Mouse (Mus musculus) forebrain, postnatal 0 days (tissue): ENCODE data around the gene Nrtn. TPM values are rescaled to one million over a fixed set of nuclear protein-coding genes. Genes with fewer than 3 reads are reported as not detected.

Source experiments
- ATAC-seq: fragments of 200-750 bp; cut with Nextera tagmentation; 2 replicates; pipeline ENCODE4 v1.8.0; 2017; ENCODE audit warnings: mild to moderate bottlenecking, moderate library complexity
- DNase-seq: peaks from one replicate; pipeline ENCODE4 v3.0.0-alpha.2; 2015
- H3K27ac ChIP-seq: fragments of 300-500 bp; sonication (generic); 2 replicates; pipeline ENCODE4 v1.5.1; 2014; ENCODE audit warnings: low read depth, mild to moderate bottlenecking, antibody characterized with exemption, low read length, moderate library complexity, mixed read lengths
- H3K27me3 ChIP-seq: fragments of 300-500 bp; sonication (generic); 2 replicates; pipeline ENCODE4 v1.6.1; 2014; ENCODE audit warnings: mild to moderate bottlenecking, low read length, mixed read lengths; ENCODE audit not compliant: insufficient read depth
- H3K36me3 ChIP-seq: fragments of 300-500 bp; sonication (generic); 2 replicates; pipeline ENCODE4 v1.6.1; 2014; ENCODE audit warnings: mild to moderate bottlenecking, moderate library complexity; ENCODE audit not compliant: insufficient read depth
- H3K4me1 ChIP-seq: fragments of 300-500 bp; sonication (generic); 2 replicates; pipeline ENCODE4 v1.6.1; 2014; ENCODE audit warnings: antibody characterized with exemption; ENCODE audit not compliant: insufficient read depth
- H3K4me2 ChIP-seq: fragments of 300-500 bp; sonication (generic); 2 replicates; pipeline ENCODE4 v1.6.1; 2014; ENCODE audit warnings: low read depth, mild to moderate bottlenecking, moderate library complexity
- H3K4me3 ChIP-seq: fragments of 300-500 bp; sonication (generic); 2 replicates; pipeline ENCODE4 v1.5.1; 2014; ENCODE audit warnings: low read depth, low read length, mixed read lengths
- H3K9ac ChIP-seq: fragments of 300-500 bp; sonication (generic); 2 replicates; pipeline ENCODE4 v1.6.1; 2014; ENCODE audit warnings: mild to moderate bottlenecking
- H3K9me3 ChIP-seq: fragments of 300-500 bp; sonication (generic); 2 replicates; pipeline ENCODE4 v1.6.1; 2016; ENCODE audit warnings: low read length
- CTCF ChIP-seq: sonication (generic); IDR thresholded peaks from 2 replicates; pipeline ENCODE4 v1.5.1; 2016; ENCODE audit warnings: antibody characterized with exemption, control low read depth, low read depth
- WGBS: fragments of 180-500 bp; shearing (Covaris S2); extraction: QIAGEN DNeasy Blood & Tissue Kit; methylation state at CpG from one replicate; pipeline ENCODE4 v1.1.7; 2014; 5-methylcytosine and 5-hydroxymethylcytosine counted together
- polyA plus RNA-seq: library from polyadenylated mRNA; unstranded; fragments of >200 nt; fragmentation: Nextera tagmentation; extraction: Ambion mirVana; gene quantifications from 2 replicates; pipeline ENCODE4 v1.2.1, GENCODE M21; 2015
- total RNA-seq: library from RNA; depleted of rRNA; stranded (reverse); fragments of >200 nt; gene quantifications from 2 replicates; pipeline ENCODE4 v1.2.3, GENCODE M21; 2014; rRNA removed

The Nrtn gene
- total and polyA plus RNA-seq, 2 experiments from 2014 or later = 1.9 to 2.8 TPM

GRCm38 (mm10) chr17:56709708-56710107 is 47.6 kb downstream of the Nrtn start:
- Histone ChIP-seq H3K27me3 (no peaks in the 10 kb centered on the region), H3K9me3 (no peaks in the 10 kb centered on the region), H3K4me1 (no peaks in the 10 kb centered on the region), H3K9ac (no peak overlapping the region), H3K4me3 (no peak overlapping the region), H3K27ac (no peak overlapping the region), H3K4me2 (no peak overlapping the region), H3K36me3 (peaks cover 83% of the 10 kb centered on the region)
- ATAC-seq (no peak), DNase-seq (no peak)
- TF ChIP-seq CTCF = no peak
- 91% methylated on average over 3 of the region's 3 CpGs for WGBS

DNA sequence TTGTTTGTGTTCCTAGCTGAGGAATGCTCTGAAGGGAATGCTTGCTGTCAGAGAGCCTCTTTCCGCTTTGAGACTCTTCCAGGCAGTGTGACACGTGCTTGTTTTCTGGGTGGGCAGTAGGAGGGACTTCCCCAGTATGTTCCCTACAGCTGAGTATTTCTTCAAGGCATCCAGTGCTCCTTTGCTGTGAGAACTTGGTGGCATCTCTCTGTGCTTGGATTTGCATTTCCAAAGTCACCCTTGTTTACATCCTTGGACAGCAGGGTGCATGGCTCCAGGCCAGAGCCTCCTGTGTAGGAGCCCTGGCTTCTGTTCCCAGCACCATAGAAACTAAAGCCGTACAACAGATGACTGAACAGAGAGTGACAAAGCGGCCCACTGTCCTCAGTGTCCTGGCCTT is 48.6 kb downstream of the Nrtn start:
- H3K9me3 ChIP-seq = no peaks in the 10 kb centered on the region
- no peak for TF ChIP-seq CTCF
- ATAC-seq (no peak), DNase-seq (no peak)
- H3K4me2 ChIP-seq = no peak overlapping the region
- H3K27me3 ChIP-seq = no peaks in the 10 kb centered on the region
- no peak overlapping the region for H3K9ac ChIP-seq
- H3K27ac ChIP-seq = no peak overlapping the region
- 79% methylated on average over 4 of the region's 4 CpGs for WGBS
- H3K36me3 ChIP-seq = peaks cover 93% of the 10 kb centered on the region
- no peak overlapping the region for H3K4me3 ChIP-seq
- H3K4me1 ChIP-seq = no peaks in the 10 kb centered on the region

DNA sequence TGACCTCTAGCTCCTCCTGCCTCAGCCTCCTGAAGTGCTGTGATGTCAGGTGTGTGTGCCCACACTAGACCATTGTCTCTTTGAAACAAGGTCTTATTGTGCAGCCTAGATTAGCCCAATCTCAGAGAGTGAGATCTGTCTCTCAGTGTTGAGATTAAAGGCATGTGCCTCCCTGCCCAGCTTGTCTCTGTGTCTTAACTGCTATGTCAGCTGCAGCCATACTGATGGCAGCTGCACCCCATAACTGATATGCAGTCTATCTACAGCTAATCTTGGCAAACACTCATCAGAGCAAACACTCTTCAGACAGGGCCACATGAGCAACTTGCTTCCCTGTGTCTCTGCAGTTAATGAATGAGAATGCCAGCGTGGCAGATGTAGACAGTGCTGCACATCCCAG is 50.8 kb downstream of the Nrtn start:
- no peak for TF ChIP-seq CTCF
- WGBS = 94% methylated on average over 1 of the region's 1 CpGs
- H3K27me3 ChIP-seq = no peaks in the 10 kb centered on the region
- ATAC-seq = no peak
- no peaks in the 10 kb centered on the region for H3K9me3 ChIP-seq
- H3K4me1 ChIP-seq = no peaks in the 10 kb centered on the region
- no peak overlapping the region for H3K4me2 ChIP-seq
- DNase-seq = no peak
- H3K27ac ChIP-seq = no peak overlapping the region
- peaks cover 94% of the 10 kb centered on the region for H3K36me3 ChIP-seq
- no peak overlapping the region for H3K4me3 ChIP-seq
- no peak overlapping the region for H3K9ac ChIP-seq

DNA sequence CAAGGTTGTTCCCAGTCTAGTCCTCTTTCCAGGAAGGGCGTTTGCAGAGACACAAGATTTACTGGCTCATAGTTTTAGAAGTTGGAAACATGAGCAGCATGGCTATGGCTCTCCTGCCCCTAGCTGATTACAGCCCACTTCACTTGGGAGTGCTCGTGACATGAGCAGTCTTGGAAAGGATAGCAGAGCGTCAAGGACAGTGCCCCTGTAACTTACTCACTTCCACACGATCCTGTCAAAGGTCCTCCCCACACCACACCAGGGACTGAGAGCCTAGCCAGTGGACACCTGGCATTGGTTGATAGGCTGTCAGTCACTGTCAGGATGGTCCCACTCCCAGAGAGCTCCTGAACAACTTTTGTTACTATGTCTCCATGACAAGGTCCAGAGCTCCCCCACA is 54.3 kb downstream of the Nrtn start:
- ATAC-seq = no peak

More for the DNA sequence above, 54.3 kb downstream of the Nrtn start:
- 89% methylated on average over 4 of the region's 4 CpGs for WGBS
- Histone ChIP-seq H3K9ac (no peak overlapping the region), H3K36me3 (peaks cover 94% of the 10 kb centered on the region), H3K27me3 (no peaks in the 10 kb centered on the region), H3K27ac (no peak overlapping the region), H3K4me3 (no peak overlapping the region), H3K4me1 (no peaks in the 10 kb centered on the region), H3K4me2 (no peak overlapping the region), H3K9me3 (no peaks in the 10 kb centered on the region)
- DNase-seq = no peak
- no peak for TF ChIP-seq CTCF

Other genes with a start within 250 kb of the Nrtn start
- not detected in 2 replicates for gene Znrf4, start 245.1 kb downstream of the Nrtn start, total RNA-seq
- gene Znrf4, start 245.1 kb downstream of the Nrtn start, polyA plus RNA-seq = 0.13 and 0.16 TPM in 2 replicates
- gene Gm20219, start 203.1 kb downstream of the Nrtn start, total RNA-seq = 0.33 TPM in 1 of 2 replicates, not detected in the other
- gene Gm20219, start 203.1 kb downstream of the Nrtn start, polyA plus RNA-seq = 0.29 and 0.40 TPM in 2 replicates
- 27.2 and 35.1 TPM in 2 replicates for gene Safb2, start 172.9 kb downstream of the Nrtn start, total RNA-seq
- 25.0 and 36.7 TPM in 2 replicates for gene Safb2, start 172.9 kb downstream of the Nrtn start, polyA plus RNA-seq
- gene Safb, start 172.7 kb downstream of the Nrtn start, total RNA-seq = 56.0 and 71.7 TPM in 2 replicates
- gene Safb, start 172.7 kb downstream of the Nrtn start, polyA plus RNA-seq = 61.8 and 82.8 TPM in 2 replicates
- gene 2410015M20Rik, start 147.8 kb downstream of the Nrtn start, total RNA-seq = 66.0 and 124 TPM in 2 replicates
- 208 and 263 TPM in 2 replicates for gene 2410015M20Rik, start 147.8 kb downstream of the Nrtn start, polyA plus RNA-seq
- 807 and 1,399 TPM in 2 replicates for gene Rpl36, start 144.1 kb downstream of the Nrtn start, total RNA-seq
- 1,145 and 1,575 TPM in 2 replicates for gene Rpl36, start 144.1 kb downstream of the Nrtn start, polyA plus RNA-seq
- 64.9 and 76.3 TPM in 2 replicates for gene Lonp1, start 130.6 kb downstream of the Nrtn start, total RNA-seq
- 34.2 and 38.2 TPM in 2 replicates for gene Lonp1, start 130.6 kb downstream of the Nrtn start, polyA plus RNA-seq
- gene Catsperd, start 129.4 kb downstream of the Nrtn start, total RNA-seq = 0.81 and 1.5 TPM in 2 replicates
- gene Catsperd, start 129.4 kb downstream of the Nrtn start, polyA plus RNA-seq = 0.94 and 1.2 TPM in 2 replicates
- gene Ranbp3, start 84.2 kb downstream of the Nrtn start, total RNA-seq = 104 and 115 TPM in 2 replicates
- 98.2 and 100 TPM in 2 replicates for gene Ranbp3, start 84.2 kb downstream of the Nrtn start, polyA plus RNA-seq
- 191 TPM in 2 replicates for gene Ndufa11, start 39.8 kb downstream of the Nrtn start, total RNA-seq
- 576 and 730 TPM in 2 replicates for gene Ndufa11, start 39.8 kb downstream of the Nrtn start, polyA plus RNA-seq
- 23.2 and 33.7 TPM in 2 replicates for gene Vmac, start 39.5 kb downstream of the Nrtn start, total RNA-seq
- gene Vmac, start 39.5 kb downstream of the Nrtn start, polyA plus RNA-seq = 24.3 and 26.9 TPM in 2 replicates
- 75.1 and 75.3 TPM in 2 replicates for gene Dus3l, start 7.2 kb upstream of the Nrtn start, total RNA-seq
- gene Dus3l, start 7.2 kb upstream of the Nrtn start, polyA plus RNA-seq = 70.4 and 79.9 TPM in 2 replicates
- 0.69 and 0.71 TPM in 2 replicates for gene Prr22, start 12.7 kb upstream of the Nrtn start, total RNA-seq
- gene Prr22, start 12.7 kb upstream of the Nrtn start, polyA plus RNA-seq = 0.14 and 0.25 TPM in 2 replicates
- 2.4 and 3.6 TPM in 2 replicates for gene Rfx2, start 73.5 kb upstream of the Nrtn start, total RNA-seq
- 2.2 and 3.4 TPM in 2 replicates for gene Rfx2, start 73.5 kb upstream of the Nrtn start, polyA plus RNA-seq
- not detected in 2 replicates for gene Acsbg2, start 116.9 kb upstream of the Nrtn start, total RNA-seq
- not detected in 2 replicates for gene Acsbg2, start 116.9 kb upstream of the Nrtn start, polyA plus RNA-seq
- gene 1700061G19Rik, start 117.9 kb upstream of the Nrtn start, total RNA-seq = 0.14 TPM in 1 of 2 replicates, not detected in the other
- gene 1700061G19Rik, start 117.9 kb upstream of the Nrtn start, polyA plus RNA-seq = 0.15 and 0.48 TPM in 2 replicates
- 87.6 and 109 TPM in 2 replicates for gene Mllt1, start 177.9 kb upstream of the Nrtn start, total RNA-seq
- gene Mllt1, start 177.9 kb upstream of the Nrtn start, polyA plus RNA-seq = 58.5 and 65.8 TPM in 2 replicates
- gene Acer1, start 224.6 kb upstream of the Nrtn start, total RNA-seq = not detected in 2 replicates
- not detected in 2 replicates for gene Acer1, start 224.6 kb upstream of the Nrtn start, polyA plus RNA-seq
- gene Clpp, start 232.8 kb upstream of the Nrtn start, total RNA-seq = 105 and 109 TPM in 2 replicates
- 159 and 185 TPM in 2 replicates for gene Clpp, start 232.8 kb upstream of the Nrtn start, polyA plus RNA-seq
- gene Alkbh7, start 239.8 kb upstream of the Nrtn start, total RNA-seq = 44.2 and 50.7 TPM in 2 replicates
- 52.2 and 56.4 TPM in 2 replicates for gene Alkbh7, start 239.8 kb upstream of the Nrtn start, polyA plus RNA-seq
- not detected in 2 replicates for gene Pspn, start 242.5 kb upstream of the Nrtn start, total RNA-seq
- not detected in 2 replicates for gene Pspn, start 242.5 kb upstream of the Nrtn start, polyA plus RNA-seq